Mouse (Mus musculus): ENCODE measurements around the gene Bax. TPM values are rescaled to one million over a fixed set of nuclear protein-coding genes. Genes with fewer than 3 reads are reported as not detected.

Gene Bax
- polyA plus RNA-seq, 1 experiment: 20.1 TPM

DNA sequence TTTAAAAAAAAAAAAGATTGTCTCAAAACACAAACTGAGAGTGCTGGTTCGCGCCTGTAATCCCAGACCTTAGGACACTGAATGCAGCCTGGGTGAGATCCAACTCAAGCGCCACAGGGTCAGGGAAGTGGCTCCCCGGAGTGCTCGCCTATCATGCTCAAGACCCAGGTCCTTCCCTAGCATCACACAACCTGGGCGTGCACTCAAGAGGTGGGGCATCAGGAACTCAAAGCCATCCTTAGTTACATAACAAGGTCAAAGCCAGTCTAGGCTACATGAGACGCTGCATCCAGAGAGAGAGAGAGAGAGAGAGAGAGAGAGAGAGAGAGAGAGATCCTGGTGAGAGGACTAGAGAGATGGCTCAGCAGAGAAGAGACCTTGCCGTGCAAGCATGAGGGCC lies 40.1 kb downstream of the Bax start:
- Histone ChIP-seq H3K4me3 (ENCODE audit: insufficient read depth, low read depth, low read length) (no peak overlapping the region), H3K4me1 (ENCODE audit: control insufficient read depth, insufficient read depth, insufficient read length, low read length) (no peaks in the 10 kb centered on the region), H3K27ac (replicated peaks; ENCODE audit: low read depth, low read length) (no peak overlapping the region)

GRCm38 (mm10) chr7:45421194-45421593 lies 45.5 kb downstream of the Bax start:
- Histone ChIP-seq H3K27ac (replicated peaks; ENCODE audit: low read depth, low read length) (no peak overlapping the region), H3K4me3 (ENCODE audit: insufficient read depth, low read depth, low read length) (no peak overlapping the region), H3K4me1 (ENCODE audit: control insufficient read depth, insufficient read depth, insufficient read length, low read length) (no peaks in the 10 kb centered on the region)

- H3K27ac ChIP-seq (replicated peaks; ENCODE audit: low read depth, low read length): no peak within 1 kb of the TSS
- H3K4me3 ChIP-seq (ENCODE audit: insufficient read depth, low read depth, low read length): no peak within 1 kb of the TSS
- H3K4me1 ChIP-seq (ENCODE audit: control insufficient read depth, insufficient read depth, insufficient read length, low read length): no peaks in the 10 kb centered on the region
Measured at GRCm38 (mm10) chr7:45420615-45420919, 46.1 kb downstream of the Bax start, which contains the start of gene Lhb. TSS of gene Lhb (plus strand) at chr7:45420820.

- Histone ChIP-seq H3K4me1 (ENCODE audit: control insufficient read depth, insufficient read depth, insufficient read length, low read length) (no peaks in the 10 kb centered on the region), H3K4me3 (ENCODE audit: insufficient read depth, low read depth, low read length) (no peak overlapping the region), H3K27ac (replicated peaks; ENCODE audit: low read depth, low read length) (no peak overlapping the region)
Measured at GRCm38 (mm10) chr7:45419859-45420614, 46.7 kb downstream of the Bax start.

- Histone ChIP-seq H3K27ac (replicated peaks; ENCODE audit: low read depth, low read length) (no peak overlapping the region), H3K4me1 (ENCODE audit: control insufficient read depth, insufficient read depth, insufficient read length, low read length) (peaks cover 3% of the 10 kb centered on the region; the same call in 1 of the 2 replicates)
Measured at GRCm38 (mm10) chr7:45417962-45418492, 48.7 kb downstream of the Bax start.

GRCm38 (mm10) chr7:45415636-45416035 lies 51.1 kb downstream of the Bax start:
- H3K4me3 ChIP-seq (ENCODE audit: insufficient read depth, low read depth, low read length): no peak overlapping the region
- H3K27ac ChIP-seq (replicated peaks; ENCODE audit: low read depth, low read length): no peak overlapping the region
- peaks cover 3% of the 10 kb centered on the region; the same call in 1 of the 2 replicates for H3K4me1 ChIP-seq (ENCODE audit: control insufficient read depth, insufficient read depth, insufficient read length, low read length)

More at GRCm38 (mm10) chr7:45417962-45418492, 48.7 kb downstream of the Bax start:
- no peak overlapping the region for H3K4me3 ChIP-seq (ENCODE audit: insufficient read depth, low read depth, low read length)

- Histone ChIP-seq H3K4me3 (ENCODE audit: insufficient read depth, low read depth, low read length) (no peak overlapping the region), H3K27ac (replicated peaks; ENCODE audit: low read depth, low read length) (no peak overlapping the region), H3K4me1 (ENCODE audit: control insufficient read depth, insufficient read depth, insufficient read length, low read length) (peaks cover 3% of the 10 kb centered on the region; the same call in 1 of the 2 replicates)
Measured at GRCm38 (mm10) chr7:45414740-45415224, 51.9 kb downstream of the Bax start.

DNA sequence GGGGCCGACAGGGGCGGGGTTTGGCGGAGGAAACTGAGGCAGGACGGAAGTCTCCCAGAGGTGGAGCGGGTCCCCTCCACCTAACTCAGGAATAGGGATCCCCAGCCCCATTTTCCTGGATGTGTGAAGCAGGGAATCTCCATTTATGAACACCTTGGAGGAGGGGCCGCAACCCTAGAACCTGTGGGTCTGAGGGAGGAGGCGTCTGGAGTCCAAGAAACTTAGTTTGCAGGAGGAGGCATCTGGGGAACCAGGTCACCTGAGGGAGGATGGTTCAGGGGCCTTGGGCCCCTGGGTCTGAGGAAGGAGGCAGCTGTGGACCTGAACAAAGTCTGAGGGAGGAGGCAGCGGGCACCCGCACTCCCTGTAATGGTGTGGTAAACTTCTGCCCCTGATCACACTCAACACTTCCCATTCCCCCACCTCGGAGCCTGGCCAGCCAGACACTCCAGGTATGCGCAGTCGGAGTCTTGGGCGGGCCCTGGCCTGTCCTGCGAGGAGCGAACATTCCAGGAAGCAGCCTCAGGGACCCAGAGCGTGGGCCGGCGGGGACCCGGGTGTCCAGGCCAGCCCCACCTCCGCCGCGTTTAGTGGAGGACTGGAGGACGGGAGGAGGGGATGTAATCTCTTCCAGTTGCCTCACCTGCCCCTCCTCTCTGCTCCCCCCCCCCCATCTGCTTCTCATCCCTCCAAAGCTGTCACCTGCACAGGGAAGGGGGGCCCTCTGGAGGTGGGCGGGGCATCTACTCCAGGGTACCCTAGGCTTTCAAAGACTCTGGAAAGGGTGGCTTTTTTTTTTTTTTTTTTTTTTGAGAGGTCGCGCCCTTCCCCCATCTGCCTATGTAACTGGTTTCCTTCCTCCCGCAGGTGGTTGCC lies 52.6 kb downstream of the Bax start:
- peak overlapping the region; percentile 35 for H3K4me3 ChIP-seq (ENCODE audit: insufficient read depth, low read depth, low read length)
- peaks cover 3% of the 10 kb centered on the region; the same call in 1 of the 2 replicates for H3K4me1 ChIP-seq (ENCODE audit: control insufficient read depth, insufficient read depth, insufficient read length, low read length)
- H3K27ac ChIP-seq (replicated peaks; ENCODE audit: low read depth, low read length): no peak overlapping the region

GRCm38 (mm10) chr7:45413113-45413863 lies 53.4 kb downstream of the Bax start, which contains the start of gene Ntf5:
TSS of gene Ntf5 (plus strand) at chr7:45413695.
- Histone ChIP-seq H3K4me1 (ENCODE audit: control insufficient read depth, insufficient read depth, insufficient read length, low read length) (peaks cover 3% of the 10 kb centered on the region; the same call in 1 of the 2 replicates), H3K4me3 (ENCODE audit: insufficient read depth, low read depth, low read length) (peak within 1 kb of the TSS; percentile 39), H3K27ac (replicated peaks; ENCODE audit: low read depth, low read length) (no peak within 1 kb of the TSS)

GRCm38 (mm10) chr7:45412421-45412820 lies 54.3 kb downstream of the Bax start:
- Histone ChIP-seq H3K27ac (replicated peaks; ENCODE audit: low read depth, low read length) (no peak overlapping the region), H3K4me3 (ENCODE audit: insufficient read depth, low read depth, low read length) (no peak overlapping the region)

More at GRCm38 (mm10) chr7:45412421-45412820, 54.3 kb downstream of the Bax start:
- peaks cover 3% of the 10 kb centered on the region; the same call in 1 of the 2 replicates for H3K4me1 ChIP-seq (ENCODE audit: control insufficient read depth, insufficient read depth, insufficient read length, low read length)

Other genes starting within 250 kb of the Bax start
- gene Cd37, start 227.8 kb downstream of the Bax start, polyA plus RNA-seq (2012; ENCODE audit: insufficient read depth, insufficient read length, missing spikeins): 4.1 and 4.5 TPM in 2 replicates
- gene Slc6a16, start 225.8 kb downstream of the Bax start, polyA plus RNA-seq (2012; ENCODE audit: insufficient read depth, insufficient read length, missing spikeins): not detected in 2 replicates
- gene Slc6a21, start 189.4 kb downstream of the Bax start, polyA plus RNA-seq (2012; ENCODE audit: insufficient read depth, insufficient read length, missing spikeins): not detected in 2 replicates
- 4.0 and 5.0 TPM in 2 replicates for gene Trpm4, start 133.1 kb downstream of the Bax start, polyA plus RNA-seq (2012; ENCODE audit: insufficient read depth, insufficient read length, missing spikeins)
- gene Hrc, start 131.6 kb downstream of the Bax start, polyA plus RNA-seq (2012; ENCODE audit: insufficient read depth, insufficient read length, missing spikeins): 8.1 and 16.2 TPM in 2 replicates
- not detected in 2 replicates for gene Ppfia3, start 99.9 kb downstream of the Bax start, polyA plus RNA-seq (2012; ENCODE audit: insufficient read depth, insufficient read length, missing spikeins)
- gene Lin7b, start 96.3 kb downstream of the Bax start, polyA plus RNA-seq (2012; ENCODE audit: insufficient read depth, insufficient read length, missing spikeins): not detected in 2 replicates
- gene Snrnp70, start 71.2 kb downstream of the Bax start, polyA plus RNA-seq (2012; ENCODE audit: insufficient read depth, insufficient read length, missing spikeins): 69.0 and 82.7 TPM in 2 replicates
- 1.0 TPM in 1 of 2 replicates, not detected in the other for gene Kcna7, start 61.2 kb downstream of the Bax start, polyA plus RNA-seq (2012; ENCODE audit: insufficient read depth, insufficient read length, missing spikeins)
- gene Ntf5, start 53.2 kb downstream of the Bax start, polyA plus RNA-seq (2012; ENCODE audit: insufficient read depth, insufficient read length, missing spikeins): not detected in 2 replicates
- gene Lhb, start 46.1 kb downstream of the Bax start, polyA plus RNA-seq (2012; ENCODE audit: insufficient read depth, insufficient read length, missing spikeins): not detected in 2 replicates
- gene Gys1, start 32.1 kb downstream of the Bax start, polyA plus RNA-seq (2012; ENCODE audit: insufficient read depth, insufficient read length, missing spikeins): 90.6 and 112 TPM in 2 replicates
- 75.4 and 79.6 TPM in 2 replicates for gene Ruvbl2, start 28.8 kb downstream of the Bax start, polyA plus RNA-seq (2012; ENCODE audit: insufficient read depth, insufficient read length, missing spikeins)
- gene Ftl1, start 7.0 kb downstream of the Bax start, polyA plus RNA-seq (2012; ENCODE audit: insufficient read depth, insufficient read length, missing spikeins): 1,179 and 1,214 TPM in 2 replicates
- not detected in 2 replicates for gene Tulp2, start 15.0 kb upstream of the Bax start, polyA plus RNA-seq (2012; ENCODE audit: insufficient read depth, insufficient read length, missing spikeins)
- 6.9 TPM in 1 of 2 replicates, not detected in the other for gene Gm45808, start 19.9 kb upstream of the Bax start, polyA plus RNA-seq (2012; ENCODE audit: insufficient read depth, insufficient read length, missing spikeins)
- gene Dhdh, start 21.9 kb upstream of the Bax start, polyA plus RNA-seq (2012; ENCODE audit: insufficient read depth, insufficient read length, missing spikeins): 145 and 190 TPM in 2 replicates
- 78.6 and 108 TPM in 2 replicates for gene Nucb1, start 43.5 kb upstream of the Bax start, polyA plus RNA-seq (2012; ENCODE audit: insufficient read depth, insufficient read length, missing spikeins)
- gene Ppp1r15a, start 59.4 kb upstream of the Bax start, polyA plus RNA-seq (2012; ENCODE audit: insufficient read depth, insufficient read length, missing spikeins): 12.6 and 24.6 TPM in 2 replicates
- gene Plekha4, start 59.4 kb upstream of the Bax start, polyA plus RNA-seq (2012; ENCODE audit: insufficient read depth, insufficient read length, missing spikeins): 1.9 and 3.3 TPM in 2 replicates
- gene Hsd17b14, start 88.0 kb upstream of the Bax start, polyA plus RNA-seq (2012; ENCODE audit: insufficient read depth, insufficient read length, missing spikeins): not detected in 2 replicates
- gene Bcat2, start 103.3 kb upstream of the Bax start, polyA plus RNA-seq (2012; ENCODE audit: insufficient read depth, insufficient read length, missing spikeins): 82.0 and 135 TPM in 2 replicates
- gene Fgf21, start 148.6 kb upstream of the Bax start, polyA plus RNA-seq (2012; ENCODE audit: insufficient read depth, insufficient read length, missing spikeins): 2.0 TPM in 1 of 2 replicates, not detected in the other
- gene Fut1, start 150.4 kb upstream of the Bax start, polyA plus RNA-seq (2012; ENCODE audit: insufficient read depth, insufficient read length, missing spikeins): not detected in 2 replicates
- 0.63 TPM in 1 of 2 replicates, not detected in the other for gene Izumo1, start 154.9 kb upstream of the Bax start, polyA plus RNA-seq (2012; ENCODE audit: insufficient read depth, insufficient read length, missing spikeins)
- gene Rasip1, start 160.6 kb upstream of the Bax start, polyA plus RNA-seq (2012; ENCODE audit: insufficient read depth, insufficient read length, missing spikeins): 4.3 and 9.3 TPM in 2 replicates
- 1.5 TPM in 1 of 2 replicates, not detected in the other for gene Mamstr, start 173.1 kb upstream of the Bax start, polyA plus RNA-seq (2012; ENCODE audit: insufficient read depth, insufficient read length, missing spikeins)
- not detected in 2 replicates for gene Fut2, start 199.5 kb upstream of the Bax start, polyA plus RNA-seq (2012; ENCODE audit: insufficient read depth, insufficient read length, missing spikeins)
- gene Ntn5, start 217.1 kb upstream of the Bax start, polyA plus RNA-seq (2012; ENCODE audit: insufficient read depth, insufficient read length, missing spikeins): not detected in 2 replicates
- not detected in 2 replicates for gene Sec1, start 227.5 kb upstream of the Bax start, polyA plus RNA-seq (2012; ENCODE audit: insufficient read depth, insufficient read length, missing spikeins)
- 12.1 and 17.1 TPM in 2 replicates for gene Car11, start 232.9 kb upstream of the Bax start, polyA plus RNA-seq (2012; ENCODE audit: insufficient read depth, insufficient read length, missing spikeins)
- gene Dbp, start 238.2 kb upstream of the Bax start, polyA plus RNA-seq (2012; ENCODE audit: insufficient read depth, insufficient read length, missing spikeins): 23.3 and 31.5 TPM in 2 replicates
- gene Rpl18, start 248.6 kb upstream of the Bax start, polyA plus RNA-seq (2012; ENCODE audit: insufficient read depth, insufficient read length, missing spikeins): 445 and 504 TPM in 2 replicates

Measured in brown adipose tissue, adult 24 weeks (tissue).